Mouse (Mus musculus): ENCODE results near the gene Sall2. TPM values are rescaled to one million over a fixed set of nuclear protein-coding genes. Genes with fewer than 3 reads are reported as not detected.
"Not testable (repeated sequence)": the region's sequence is repeated elsewhere in the genome, so short reads cannot be mapped to it uniquely, and the experiment has no call there.

The Sall2 gene
- polyA plus RNA-seq, 1 experiment from 2014 or later: 16.0 TPM

GRCm38 (mm10) chr14:52316441-52317225 lies 11.9 kb downstream of the Sall2 start:
- Histone ChIP-seq H3K27ac (replicated peaks) (peak overlapping the region; percentile 84), H3K27me3 (no peaks in the 10 kb centered on the region), H3K9me3 (replicated peaks) (no peaks in the 10 kb centered on the region), H3K36me3 (peaks cover 30% of the 10 kb centered on the region), H3K4me1 (peaks cover 30% of the 10 kb centered on the region), H3K9ac (peak overlapping the region; percentile 76; the same call in 1 of the 2 replicates), H3K4me3 (replicated peaks) (peak overlapping the region; percentile 82), H3K4me2 (replicated peaks) (peak overlapping the region; percentile 72)
- ATAC-seq (ENCODE audit: insufficient number of reproducible peaks, low FRiP score, low TSS enrichment, low read depth): peak; percentile 55; the same call in 1 of the 2 replicates
- 9% methylated on average over 16 of the region's 16 CpGs for WGBS

GRCm38 (mm10) chr14:52315792-52316440 lies 12.6 kb downstream of the Sall2 start:
- Histone ChIP-seq H3K27ac (replicated peaks) (peak overlapping the region; percentile 84), H3K4me3 (replicated peaks) (peak overlapping the region; percentile 82), H3K27me3 (no peaks in the 10 kb centered on the region), H3K9ac (peak overlapping the region; percentile 76), H3K36me3 (peaks cover 35% of the 10 kb centered on the region), H3K4me1 (peaks cover 30% of the 10 kb centered on the region), H3K4me2 (replicated peaks) (peak overlapping the region; percentile 72), H3K9me3 (replicated peaks) (no peaks in the 10 kb centered on the region)
- WGBS: 1% methylated on average over 40 of the region's 41 CpGs
- peak; percentile 78 for ATAC-seq (ENCODE audit: insufficient number of reproducible peaks, low FRiP score, low TSS enrichment, low read depth)

- peak overlapping the region; percentile 76 for H3K9ac ChIP-seq
- peak overlapping the region; percentile 72 for H3K4me2 ChIP-seq (replicated peaks)
- H3K36me3 ChIP-seq: peaks cover 40% of the 10 kb centered on the region
- 7% methylated on average over 17 of the region's 17 CpGs for WGBS
- H3K27ac ChIP-seq (replicated peaks): peak overlapping the region; percentile 84
- no peaks in the 10 kb centered on the region for H3K27me3 ChIP-seq
- H3K4me1 ChIP-seq: peaks cover 30% of the 10 kb centered on the region
- ATAC-seq (ENCODE audit: insufficient number of reproducible peaks, low FRiP score, low TSS enrichment, low read depth): no peak
- peak overlapping the region; percentile 82 for H3K4me3 ChIP-seq (replicated peaks)
- H3K9me3 ChIP-seq (replicated peaks): no peaks in the 10 kb centered on the region
Measured at GRCm38 (mm10) chr14:52315283-52315780, 13.2 kb downstream of the Sall2 start.

- Histone ChIP-seq H3K27me3 (no peaks in the 10 kb centered on the region), H3K4me2 (replicated peaks) (peak overlapping the region; percentile 72), H3K9ac (no peak overlapping the region; the same call in 1 of the 2 replicates), H3K4me3 (replicated peaks) (peak overlapping the region; percentile 82), H3K9me3 (replicated peaks) (no peaks in the 10 kb centered on the region), H3K27ac (replicated peaks) (no peak overlapping the region), H3K36me3 (peaks cover 41% of the 10 kb centered on the region), H3K4me1 (peaks cover 30% of the 10 kb centered on the region)
- 54% methylated on average over 8 of the region's 8 CpGs for whole genome bisulfite sequencing
- no peak for ATAC-seq (ENCODE audit: insufficient number of reproducible peaks, low FRiP score, low TSS enrichment, low read depth)
Measured at GRCm38 (mm10) chr14:52314808-52315150, 13.8 kb downstream of the Sall2 start.

- WGBS: 87% methylated on average over 26 of the region's 26 CpGs
- H3K36me3 ChIP-seq: peaks cover 42% of the 10 kb centered on the region
- H3K27ac ChIP-seq (replicated peaks): no peak overlapping the region
Measured at GRCm38 (mm10) chr14:52313931-52314807, 14.4 kb downstream of the Sall2 start.

GRCm38 (mm10) chr14:52310906-52311305 lies 17.7 kb downstream of the Sall2 start:
- Histone ChIP-seq H3K27me3 (no peaks in the 10 kb centered on the region), H3K4me1 (peaks cover 23% of the 10 kb centered on the region), H3K4me2 (replicated peaks) (no peak overlapping the region), H3K9me3 (replicated peaks) (no peaks in the 10 kb centered on the region), H3K4me3 (replicated peaks) (no peak overlapping the region), H3K9ac (no peak overlapping the region), H3K27ac (replicated peaks) (no peak overlapping the region), H3K36me3 (peaks cover 50% of the 10 kb centered on the region)
- 90% methylated on average over 2 of the region's 2 CpGs for WGBS
- no peak for ATAC-seq (ENCODE audit: insufficient number of reproducible peaks, low FRiP score, low TSS enrichment, low read depth)

More at GRCm38 (mm10) chr14:52313931-52314807, 14.4 kb downstream of the Sall2 start:
- ATAC-seq (ENCODE audit: insufficient number of reproducible peaks, low FRiP score, low TSS enrichment, low read depth): no peak
- H3K9me3 ChIP-seq (replicated peaks): no peaks in the 10 kb centered on the region
- no peaks in the 10 kb centered on the region for H3K27me3 ChIP-seq
- H3K4me3 ChIP-seq (replicated peaks): peak overlapping the region; percentile 82; the same call in 1 of the 2 replicates
- no peak overlapping the region for H3K9ac ChIP-seq
- H3K4me2 ChIP-seq (replicated peaks): peak overlapping the region; percentile 72; the same call in 1 of the 2 replicates
- peaks cover 30% of the 10 kb centered on the region for H3K4me1 ChIP-seq

GRCm38 (mm10) chr14:52310343-52310742 lies 18.2 kb downstream of the Sall2 start:
- H3K4me1 ChIP-seq: peaks cover 20% of the 10 kb centered on the region
- ATAC-seq (ENCODE audit: insufficient number of reproducible peaks, low FRiP score, low TSS enrichment, low read depth); H3K9me3 ChIP-seq (replicated peaks); H3K4me3 ChIP-seq (replicated peaks); H3K27ac ChIP-seq (replicated peaks); H3K4me2 ChIP-seq (replicated peaks); H3K27me3 ChIP-seq; H3K9ac ChIP-seq: not testable (repeated sequence)
- H3K36me3 ChIP-seq: peaks cover 50% of the 10 kb centered on the region
- 93% methylated on average over 6 of the region's 6 CpGs for WGBS

GRCm38 (mm10) chr14:52306100-52306499 lies 22.5 kb downstream of the Sall2 start:
- Histone ChIP-seq H3K4me2 (replicated peaks) (no peak overlapping the region), H3K9ac (no peak overlapping the region), H3K4me1 (0 out of 2 replicates have a peak, but pooled peaks cover 3% of the 10 kb centered on the region), H3K9me3 (replicated peaks) (no peaks in the 10 kb centered on the region), H3K27me3 (no peaks in the 10 kb centered on the region), H3K27ac (replicated peaks) (no peak overlapping the region), H3K4me3 (replicated peaks) (no peak overlapping the region), H3K36me3 (peaks cover 15% of the 10 kb centered on the region)
- 95% methylated on average over 2 of the region's 2 CpGs for WGBS
- ATAC-seq (ENCODE audit: insufficient number of reproducible peaks, low FRiP score, low TSS enrichment, low read depth): no peak

GRCm38 (mm10) chr14:52304644-52305271 lies 23.8 kb downstream of the Sall2 start, which contains the start of gene Mettl3:
Gene Mettl3, minus strand, starts transcription at chr14:52305128.
- Histone ChIP-seq H3K4me2 (replicated peaks) (peak within 1 kb of the TSS; percentile 72), H3K36me3 (peaks cover 17% of the 10 kb centered on the region), H3K27me3 (no peaks in the 10 kb centered on the region), H3K4me1 (0 out of 2 replicates have a peak, but pooled peaks cover 3% of the 10 kb centered on the region), H3K4me3 (replicated peaks) (peak within 1 kb of the TSS; percentile 77), H3K9me3 (replicated peaks) (no peaks in the 10 kb centered on the region), H3K27ac (replicated peaks) (peak within 1 kb of the TSS; percentile 98), H3K9ac (peak within 1 kb of the TSS; percentile 53)
- WGBS: under 1% methylated on average over 46 of the region's 46 CpGs
- ATAC-seq (ENCODE audit: insufficient number of reproducible peaks, low FRiP score, low TSS enrichment, low read depth): peak; percentile 95

GRCm38 (mm10) chr14:52303517-52303916 lies 25.0 kb downstream of the Sall2 start:
- peaks cover 19% of the 10 kb centered on the region for H3K36me3 ChIP-seq
- not testable (repeated sequence) for H3K4me2 ChIP-seq (replicated peaks); H3K27ac ChIP-seq (replicated peaks); H3K9me3 ChIP-seq (replicated peaks); H3K4me3 ChIP-seq (replicated peaks); ATAC-seq (ENCODE audit: insufficient number of reproducible peaks, low FRiP score, low TSS enrichment, low read depth); H3K4me1 ChIP-seq; H3K9ac ChIP-seq; H3K27me3 ChIP-seq
- WGBS: 89% methylated on average over 3 of the region's 3 CpGs

All from embryonic facial prominence, embryonic 15.5 days (tissue).